Mouse (Mus musculus) layer of hippocampus, adult 8-10 months (tissue): ENCODE results near the gene Nfs1. TPM values are rescaled to one million over a fixed set of nuclear protein-coding genes. Genes with fewer than 3 reads are reported as not detected.
"Not testable (repeated sequence)": the region's sequence is repeated elsewhere in the genome, so short reads cannot be mapped to it uniquely, and the experiment has no call there.

Experiments used
- DNase-seq, 2 experiments: peaks; one replicate each; pipeline ENCODE4 v3.0.0; 2022; ENCODE audit warnings: low spot score in 2 of 2
- total RNA-seq, 4 experiments: library from RNA; stranded (reverse); gene quantifications; 2 replicates each; pipeline ENCODE4 v1.2.4; 2022

Gene Nfs1
- total RNA-seq = 10 to 100 TPM; 39.0 to 54.5 (median 44.0) TPM

- DNase-seq = peak; percentile 86 to 93
Measured at GRCm38 (mm10) chr2:156143953-156144724, at the start of gene Nfs1, which contains the start of gene Romo1. Gene Nfs1 (minus strand): TSS chr2:156144186. Gene Romo1 (plus strand): TSS chr2:156144039.

- no peak for DNase-seq
Measured at GRCm38 (mm10) chr2:156193066-156193862, 49.3 kb upstream of the Nfs1 start.

- DNase-seq = no peak
Measured at GRCm38 (mm10) chr2:156192068-156192467, 48.1 kb upstream of the Nfs1 start.

DNA sequence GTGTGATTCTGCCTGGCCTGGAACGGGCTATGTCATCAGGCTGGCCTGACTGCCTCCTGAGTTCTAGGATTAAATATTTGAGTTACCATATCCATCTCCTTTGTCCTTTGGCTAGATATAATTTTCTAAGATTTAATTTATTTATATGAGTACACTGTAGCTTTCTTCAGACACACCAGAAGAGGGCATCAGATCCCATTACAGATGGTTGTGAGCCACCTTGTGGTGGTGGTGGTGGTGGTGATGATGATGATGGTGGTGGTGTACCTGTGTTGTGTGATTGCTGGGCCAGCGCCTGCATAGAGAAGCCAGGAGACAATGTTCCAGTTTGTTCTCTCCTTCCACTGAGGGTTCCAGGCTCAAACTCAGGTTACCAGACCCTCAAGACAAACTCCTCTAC, 47.6 kb upstream of the Nfs1 start:
- DNase-seq = no peak

DNA sequence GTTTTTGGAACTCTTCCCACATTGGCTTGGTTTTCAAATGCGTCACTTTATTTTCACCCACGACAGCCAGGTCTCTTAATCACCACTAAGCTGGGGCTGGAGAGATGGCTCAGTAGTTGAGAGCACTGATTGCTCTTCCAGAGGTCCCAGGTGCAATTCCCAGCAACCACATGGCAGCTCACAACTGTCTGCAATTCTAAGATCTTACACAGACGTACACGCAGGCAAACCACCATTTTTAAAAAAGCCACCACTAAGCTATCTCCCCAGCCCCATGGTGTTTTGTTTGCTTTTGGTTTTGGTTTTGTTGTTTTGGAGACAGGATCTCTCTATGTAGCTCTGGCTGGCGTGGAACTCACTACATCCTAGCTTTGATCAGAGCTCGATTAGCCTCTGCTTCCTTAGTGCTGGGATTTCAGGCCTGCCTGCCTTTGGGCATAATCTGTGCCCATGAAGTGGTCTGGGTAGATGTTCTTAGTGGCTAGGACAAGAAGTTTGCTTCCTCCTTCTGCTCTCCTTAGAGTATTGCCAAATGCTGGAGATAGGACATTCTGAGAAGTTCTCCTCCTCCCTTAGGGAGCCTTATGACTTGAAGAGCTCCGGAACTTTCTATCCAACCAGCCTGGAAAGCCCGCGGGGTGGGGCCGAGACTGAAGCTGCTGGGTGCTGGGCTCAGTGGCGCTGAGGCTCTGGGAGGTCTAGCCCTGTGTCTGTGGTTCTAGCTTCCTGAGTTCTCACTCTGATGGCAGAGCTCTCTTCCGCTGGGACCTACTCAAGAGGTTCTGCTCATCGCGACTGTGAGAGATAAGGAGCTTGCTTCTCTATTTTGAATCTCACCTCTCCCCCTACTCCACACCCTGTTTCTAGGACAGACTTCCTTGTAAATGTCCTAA, 46.3 kb upstream of the Nfs1 start:
- DNase-seq = no peak

DNA sequence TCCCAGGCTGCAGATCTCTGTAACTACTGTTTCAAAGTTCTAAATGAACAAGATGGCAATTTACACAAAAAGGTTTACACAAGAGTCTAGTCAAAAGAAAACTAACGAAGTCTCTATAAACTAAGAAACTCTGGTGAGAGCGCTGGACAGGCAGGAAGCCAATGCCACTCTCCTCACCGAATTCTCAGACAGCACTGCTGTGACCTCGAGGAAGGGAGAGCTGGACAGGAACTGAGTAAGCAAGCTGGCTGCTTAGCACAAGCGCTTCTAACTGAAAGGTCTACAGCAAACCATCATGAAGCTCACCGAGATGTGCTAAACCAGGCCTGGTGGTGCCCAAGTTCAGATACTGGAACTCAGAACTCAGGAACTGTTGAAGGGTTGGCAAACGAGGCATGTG, 45.3 kb upstream of the Nfs1 start:
- not testable (repeated sequence) for DNase-seq

DNA sequence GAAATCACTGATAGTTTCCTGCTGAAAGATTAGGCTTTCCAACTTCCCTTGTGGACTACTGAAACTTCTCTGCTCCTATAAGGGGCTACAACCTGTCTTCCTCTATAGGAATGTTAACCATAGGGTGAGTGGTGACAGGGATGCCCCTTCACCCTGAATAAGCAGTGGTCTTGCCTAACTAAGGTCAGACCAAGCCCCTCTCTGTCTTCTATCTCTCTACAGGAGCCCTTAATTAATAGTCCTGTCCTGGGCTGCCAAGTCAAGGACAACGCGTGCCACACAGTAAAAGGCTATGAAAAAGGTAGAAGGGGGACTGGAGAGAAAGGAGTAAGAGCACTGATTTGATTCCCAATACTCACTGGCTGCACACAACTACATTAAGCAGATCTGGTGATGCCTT, 37.6 kb upstream of the Nfs1 start:
- DNase-seq = no peak

- DNase-seq = no peak
Measured at GRCm38 (mm10) chr2:156180824-156181590, 37.0 kb upstream of the Nfs1 start.

DNA sequence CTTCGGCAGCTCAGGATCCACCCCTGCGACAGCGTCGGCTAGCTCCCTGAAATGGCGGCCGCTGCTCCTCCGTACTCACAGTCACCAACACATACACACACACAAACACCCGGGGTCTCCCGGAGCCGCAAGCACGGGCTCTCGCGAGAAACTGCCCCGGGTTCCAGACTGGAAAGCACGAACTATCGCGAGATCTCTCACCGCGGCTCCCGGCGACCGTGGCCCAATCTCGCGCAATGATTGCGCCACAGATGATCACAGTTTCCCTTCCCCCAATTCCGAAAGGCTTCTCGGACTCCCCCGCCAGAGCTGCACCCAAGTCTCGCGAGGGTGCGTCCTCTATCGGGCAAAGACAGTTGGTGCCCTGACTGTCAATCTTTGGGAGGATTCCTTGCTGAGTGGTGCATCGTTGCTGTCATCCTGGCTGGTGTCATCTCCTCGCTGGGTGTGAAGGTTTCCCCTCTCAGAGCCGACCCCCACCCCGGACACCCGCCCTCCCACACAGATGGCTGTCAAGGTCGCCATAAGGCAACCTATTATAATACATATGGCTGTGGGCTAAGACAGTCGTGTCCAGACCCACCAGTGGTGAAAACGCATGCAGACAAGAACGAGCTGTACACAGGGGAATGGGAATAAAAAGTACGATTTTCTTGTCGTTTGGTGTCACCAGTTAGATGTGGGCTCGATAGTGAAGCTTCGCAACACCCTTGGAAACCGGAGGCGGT, 36.3 kb upstream of the Nfs1 start, which contains the start of gene Rbm39:
Gene Rbm39, minus strand, starts transcription at position 145 of the 728 bp plus-strand sequence.
- peak; percentile 100 for DNase-seq

- DNase-seq = no peak
Measured at GRCm38 (mm10) chr2:156179796-156180093, 35.8 kb upstream of the Nfs1 start.

- peak; percentile 57 to 58 for DNase-seq
Measured at GRCm38 (mm10) chr2:156179046-156179795, 35.2 kb upstream of the Nfs1 start.

DNA sequence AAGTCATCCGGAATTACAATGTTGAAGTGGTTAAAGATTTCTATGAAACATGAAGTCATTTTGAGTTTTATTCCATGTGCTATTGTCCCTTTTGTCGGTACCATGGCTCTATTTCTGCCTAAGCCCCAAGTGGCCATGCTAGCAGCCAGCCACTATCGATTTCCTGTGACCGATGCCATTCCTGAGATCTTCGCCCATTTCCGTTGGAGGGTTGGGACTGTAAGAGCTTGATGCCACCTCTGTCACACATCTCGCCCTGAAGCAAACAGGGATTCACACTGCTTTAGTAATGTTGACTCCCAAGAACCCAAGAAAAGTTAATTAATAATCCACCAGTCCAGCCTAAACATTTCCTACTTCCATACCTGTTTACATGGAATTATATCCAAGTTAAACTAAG, 33.7 kb upstream of the Nfs1 start:
- no peak for DNase-seq

DNA sequence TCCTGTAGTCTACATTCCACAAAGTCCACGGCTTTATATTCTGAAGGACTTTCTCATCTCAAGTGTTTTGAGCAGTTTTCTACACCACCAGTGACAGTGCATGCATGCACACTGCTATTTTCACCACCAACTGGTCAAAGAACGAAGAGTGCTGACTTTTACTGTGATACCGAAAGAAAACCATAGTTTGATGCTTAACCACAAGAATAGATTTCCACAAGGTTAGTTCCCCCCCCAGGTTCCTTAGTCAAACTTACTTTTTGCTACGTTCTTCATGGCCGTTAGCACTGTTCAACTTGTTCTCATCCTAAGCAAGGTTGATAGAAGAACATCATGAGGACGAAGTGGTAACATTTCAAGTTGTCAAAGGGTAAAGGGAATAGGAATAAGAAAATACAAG, 33.1 kb upstream of the Nfs1 start:
- no peak for DNase-seq

GRCm38 (mm10) chr2:156166557-156166956, 22.6 kb upstream of the Nfs1 start:
- DNase-seq = no peak

DNA sequence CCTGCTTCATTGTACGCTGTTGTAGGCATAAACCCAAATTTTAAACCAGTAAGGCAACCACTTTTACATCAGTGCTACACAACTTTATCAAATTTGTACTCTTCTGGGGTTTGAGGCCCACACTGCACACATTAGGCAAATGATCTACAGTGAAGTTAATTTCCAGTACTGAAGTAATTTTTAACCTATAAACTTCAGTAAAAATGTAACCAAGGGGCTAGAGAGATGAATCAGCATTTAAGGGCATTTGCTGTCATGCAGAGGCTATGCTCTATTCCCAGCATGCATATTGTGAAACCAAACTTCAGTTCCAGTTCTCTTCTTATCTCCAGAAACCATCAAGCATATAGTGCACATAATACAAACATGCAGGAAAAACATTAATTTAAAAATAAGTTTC, 21.5 kb upstream of the Nfs1 start:
- no peak for DNase-seq

- no peak for DNase-seq
Measured at GRCm38 (mm10) chr2:156151538-156151937, 7.6 kb upstream of the Nfs1 start.

- no peak for DNase-seq
Measured at GRCm38 (mm10) chr2:156147316-156147915, 3.4 kb upstream of the Nfs1 start.

DNA sequence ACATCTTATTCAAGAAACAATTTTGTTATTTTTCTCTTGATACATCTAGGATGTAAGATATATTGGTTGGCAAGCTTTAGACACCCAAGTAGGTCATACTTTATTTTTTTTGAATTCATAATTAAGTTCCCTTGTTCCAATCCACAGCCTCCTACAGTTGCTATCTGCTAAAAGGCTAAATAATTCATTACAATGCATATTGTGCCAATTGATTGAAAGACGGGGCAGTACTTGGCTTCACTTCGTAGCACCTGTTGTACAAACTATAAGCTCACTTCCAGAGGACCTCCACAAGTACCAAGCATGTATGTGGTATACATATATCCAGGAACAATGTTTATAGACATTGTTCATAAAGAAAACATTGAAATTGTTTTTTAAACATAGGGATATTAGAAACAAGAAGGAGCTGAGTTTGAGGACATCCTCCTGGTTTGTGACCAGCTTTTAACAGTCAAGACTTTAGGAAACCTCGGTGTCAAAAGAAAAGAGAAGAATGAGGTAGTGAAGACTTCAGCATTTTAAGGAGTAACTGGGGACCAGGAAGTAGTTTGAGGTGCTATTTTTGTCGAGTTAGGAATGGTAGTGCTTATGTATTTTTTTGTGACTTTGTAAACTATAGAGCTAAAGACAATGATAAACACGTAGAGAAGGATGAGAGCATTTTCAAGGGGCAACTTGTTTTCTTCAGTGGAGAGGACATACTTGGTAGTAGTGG, 2.4 kb upstream of the Nfs1 start:
- DNase-seq = no peak
